Mouse (Mus musculus): ENCODE measurements at regions not wholly inside any gene's neighbourhood (a gene's known extent, or its start where the extent isn't known, plus 50 kb on each side); places are given as distances from the start of the nearest gene placed in this dataset.

DNA sequence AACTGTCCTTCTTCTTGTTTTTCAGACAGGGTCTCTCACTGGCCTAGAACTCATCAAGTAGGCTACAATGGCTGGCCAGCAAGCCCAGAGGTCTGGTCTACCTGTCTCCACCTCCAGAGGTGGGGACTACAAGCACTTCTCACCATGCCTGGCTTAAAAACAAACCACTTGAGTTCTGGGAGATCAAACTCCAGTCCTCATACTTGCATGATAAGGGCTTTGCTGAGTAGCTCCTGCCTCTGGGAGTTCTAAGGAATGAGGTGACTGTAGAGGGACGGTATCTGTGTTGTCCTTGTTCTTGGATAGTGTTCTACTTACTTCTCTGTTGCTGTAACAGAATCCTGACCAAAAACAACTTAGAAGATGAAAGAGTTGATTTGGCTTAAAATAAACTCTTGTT, 654.6 kb upstream of the Fam160b2 start:
- TF ChIP-seq CTCF (IDR thresholded peaks at IDR 0.05; ENCODE audit: insufficient read depth, low read length): no peak
- TF ChIP-seq POLR2A (IDR thresholded peaks at IDR 0.05; ENCODE audit: borderline replicate concordance, extremely low read depth, low read depth, low read length): no peak
